Mouse (Mus musculus): Measurements from ENCODE around the gene Atrnl1.
"Not testable (repeated sequence)": the region's sequence is repeated elsewhere in the genome, so short reads cannot be mapped to it uniquely, and the experiment has no call there.

The Atrnl1 gene

GRCm38 (mm10) chr19:57961321-57961720 lies 350.5 kb downstream of the Atrnl1 start:
- DNase-seq (ENCODE audit: low spot score in 2 of 2), result no peak

GRCm38 (mm10) chr19:57961738-57962640 lies 351.2 kb downstream of the Atrnl1 start:
- no peak for DNase-seq (ENCODE audit: low spot score in 2 of 2)

GRCm38 (mm10) chr19:57963874-57964273 lies 353.0 kb downstream of the Atrnl1 start:
- DNase-seq (ENCODE audit: low spot score in 2 of 2), result no peak

- peak; percentile 57 to 74 for DNase-seq (ENCODE audit: low spot score in 2 of 2)
These were observed 358.9 kb downstream of the Atrnl1 start for GRCm38 (mm10) chr19:57969766-57970165.

- peak in 1 of 2 experiments; percentile 40 for DNase-seq (ENCODE audit: low spot score in 2 of 2)
These were observed 359.6 kb downstream of the Atrnl1 start for GRCm38 (mm10) chr19:57970342-57970895.

GRCm38 (mm10) chr19:57975201-57975600 lies 364.4 kb downstream of the Atrnl1 start:
- no peak for DNase-seq (ENCODE audit: low spot score in 2 of 2)

- no peak for DNase-seq (ENCODE audit: low spot score in 2 of 2)
These were observed 375.4 kb downstream of the Atrnl1 start for GRCm38 (mm10) chr19:57985918-57986900.

GRCm38 (mm10) chr19:57987696-57988393 lies 377.0 kb downstream of the Atrnl1 start:
- no peak for DNase-seq (ENCODE audit: low spot score in 2 of 2)

GRCm38 (mm10) chr19:57988559-57989093 lies 377.8 kb downstream of the Atrnl1 start:
- no peak for DNase-seq (ENCODE audit: low spot score in 2 of 2)

GRCm38 (mm10) chr19:57991099-57991760 lies 380.4 kb downstream of the Atrnl1 start:
- DNase-seq (ENCODE audit: low spot score in 2 of 2), result no peak

- DNase-seq (ENCODE audit: low spot score in 2 of 2), result not testable (repeated sequence)
These were observed 383.5 kb downstream of the Atrnl1 start for GRCm38 (mm10) chr19:57994174-57994833.

GRCm38 (mm10) chr19:57995015-57995414 lies 384.2 kb downstream of the Atrnl1 start:
- no peak for DNase-seq (ENCODE audit: low spot score in 2 of 2)

- no peak for DNase-seq (ENCODE audit: low spot score in 2 of 2)
These were observed 387.1 kb downstream of the Atrnl1 start for GRCm38 (mm10) chr19:57997961-57998360.

- no peak for DNase-seq (ENCODE audit: low spot score in 2 of 2)
These were observed 400.8 kb downstream of the Atrnl1 start for GRCm38 (mm10) chr19:58011636-58012035.

GRCm38 (mm10) chr19:58015741-58016140 lies 404.9 kb downstream of the Atrnl1 start:
- DNase-seq (ENCODE audit: low spot score in 2 of 2), result no peak

GRCm38 (mm10) chr19:58016561-58017453 lies 406.0 kb downstream of the Atrnl1 start:
- no peak for DNase-seq (ENCODE audit: low spot score in 2 of 2)

GRCm38 (mm10) chr19:58017468-58017867 lies 406.6 kb downstream of the Atrnl1 start:
- DNase-seq (ENCODE audit: low spot score in 2 of 2), result no peak

GRCm38 (mm10) chr19:58018698-58019097 lies 407.9 kb downstream of the Atrnl1 start:
- no peak for DNase-seq (ENCODE audit: low spot score in 2 of 2)

All from right cerebral cortex, postnatal 36 days (tissue).